Mouse (Mus musculus): ENCODE measurements around the gene Ralbp1.

The Ralbp1 gene

DNA sequence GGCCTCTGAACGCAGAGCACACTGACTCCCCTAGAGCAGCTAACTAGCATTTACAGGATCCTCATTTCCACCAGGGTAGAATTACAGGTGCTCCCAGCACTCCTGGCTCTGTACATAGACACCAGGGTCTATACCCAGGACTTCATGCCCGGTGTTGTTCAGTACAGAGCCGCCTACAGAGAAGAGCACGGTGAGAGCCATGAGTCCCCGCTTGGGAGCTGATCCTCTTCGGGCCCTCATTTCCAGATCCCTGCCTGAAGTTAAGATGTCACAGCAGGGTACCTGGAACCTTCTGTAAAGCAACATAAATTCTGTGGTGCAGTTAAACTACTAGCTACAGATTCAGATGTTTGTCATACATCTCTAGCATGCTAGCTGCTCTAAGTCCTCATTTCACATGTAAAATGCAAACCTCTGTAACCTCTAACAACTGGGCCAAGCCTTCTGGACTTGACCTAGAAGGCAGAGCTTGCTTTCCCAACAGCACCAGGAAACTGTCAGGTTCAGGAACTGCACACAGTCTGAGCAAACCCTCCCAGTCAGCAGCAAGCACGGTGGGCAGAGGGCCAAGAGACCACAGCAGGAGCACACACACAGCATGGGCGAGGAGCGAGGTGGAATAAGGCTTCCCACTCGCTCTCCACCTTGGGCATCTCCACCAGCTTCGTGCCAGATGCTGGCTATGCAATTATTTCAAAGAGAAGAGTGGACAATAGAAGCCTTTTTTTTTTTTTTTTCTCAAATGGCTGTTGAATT lies 37.7 kb downstream of the Ralbp1 start:
- 41% methylated on average over 11 of the region's 11 CpGs for WGBS

GRCm38 (mm10) chr17:65845423-65845822 lies 40.2 kb downstream of the Ralbp1 start:
- 90% methylated on average over 6 of the region's 6 CpGs for WGBS

GRCm38 (mm10) chr17:65842669-65843381 lies 42.8 kb downstream of the Ralbp1 start:
- 69% methylated on average over 10 of the region's 10 CpGs for WGBS

DNA sequence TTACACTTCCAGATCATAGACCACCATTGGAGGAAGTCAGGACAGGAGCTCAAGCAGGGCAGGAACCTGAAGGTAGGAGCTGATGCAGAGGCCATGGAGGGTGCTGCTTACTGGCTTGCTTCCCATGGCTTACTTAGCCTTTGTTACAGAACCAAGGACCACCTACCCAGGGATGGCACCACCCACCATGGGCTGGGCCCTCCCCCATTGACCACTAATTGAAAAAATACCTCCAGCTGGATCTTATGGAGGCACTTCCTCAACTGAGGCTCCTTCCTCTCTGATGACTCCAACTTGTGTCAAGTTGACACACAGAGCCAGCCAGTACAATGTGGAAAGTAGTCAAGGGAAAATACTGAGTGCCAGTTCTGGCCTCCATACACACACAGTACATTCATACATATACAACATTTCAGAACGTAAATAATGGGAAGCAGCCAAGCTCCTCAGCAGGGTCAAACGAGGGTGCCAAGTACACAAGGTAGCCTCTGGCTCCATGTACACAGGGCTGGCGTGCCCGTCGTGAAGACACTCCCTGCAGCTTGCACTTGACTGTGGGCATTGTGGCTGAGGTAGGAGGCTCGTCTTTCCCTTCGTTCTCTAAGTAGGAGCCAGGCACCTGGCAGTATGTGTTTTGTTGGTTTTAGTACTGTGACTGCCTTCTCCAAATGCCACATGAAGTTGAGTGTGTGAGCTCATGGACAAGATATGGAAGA lies 45.9 kb downstream of the Ralbp1 start:
- WGBS = 44% methylated on average over 7 of the region's 7 CpGs

DNA sequence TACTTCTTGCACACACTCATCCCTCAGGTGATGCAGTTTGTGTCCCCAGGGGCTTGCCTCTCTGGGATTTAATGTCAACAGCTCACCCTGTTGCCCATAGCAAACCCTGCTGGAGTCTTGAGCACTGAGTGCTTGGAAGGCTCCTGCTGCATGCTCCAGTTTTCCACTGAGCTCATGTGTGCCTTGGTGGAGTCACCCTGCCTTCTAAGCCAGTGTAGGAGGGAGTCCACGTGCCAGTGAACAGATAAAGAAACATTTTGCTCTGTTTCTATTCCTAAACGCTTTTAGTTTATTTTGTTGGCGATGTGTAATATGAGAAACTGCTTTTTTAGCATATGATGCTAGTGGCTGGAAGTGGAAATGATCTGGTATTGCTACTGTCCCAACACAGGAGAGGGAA lies 48.9 kb downstream of the Ralbp1 start:
- WGBS = 39% methylated on average over 3 of the region's 3 CpGs

DNA sequence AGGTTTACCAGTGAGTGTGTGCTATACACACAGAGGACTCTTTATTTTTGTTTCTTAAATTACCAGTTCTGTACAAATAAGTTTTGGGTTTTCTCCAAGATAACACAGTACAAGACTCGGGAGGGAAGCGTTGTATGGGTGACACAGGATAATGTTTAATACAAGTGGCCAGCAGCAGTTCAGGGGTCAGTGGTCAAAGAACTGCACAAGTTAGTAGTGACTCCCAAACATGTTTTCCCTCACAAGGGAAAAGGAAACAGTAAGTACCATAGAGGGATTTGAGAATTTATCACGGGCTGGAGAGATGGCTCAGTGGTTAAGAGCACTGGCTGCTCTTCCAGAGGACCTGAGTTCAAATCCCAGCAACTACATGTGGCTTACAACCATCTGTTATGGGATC lies 51.7 kb downstream of the Ralbp1 start:
- WGBS = 66% methylated on average over 3 of the region's 3 CpGs

DNA sequence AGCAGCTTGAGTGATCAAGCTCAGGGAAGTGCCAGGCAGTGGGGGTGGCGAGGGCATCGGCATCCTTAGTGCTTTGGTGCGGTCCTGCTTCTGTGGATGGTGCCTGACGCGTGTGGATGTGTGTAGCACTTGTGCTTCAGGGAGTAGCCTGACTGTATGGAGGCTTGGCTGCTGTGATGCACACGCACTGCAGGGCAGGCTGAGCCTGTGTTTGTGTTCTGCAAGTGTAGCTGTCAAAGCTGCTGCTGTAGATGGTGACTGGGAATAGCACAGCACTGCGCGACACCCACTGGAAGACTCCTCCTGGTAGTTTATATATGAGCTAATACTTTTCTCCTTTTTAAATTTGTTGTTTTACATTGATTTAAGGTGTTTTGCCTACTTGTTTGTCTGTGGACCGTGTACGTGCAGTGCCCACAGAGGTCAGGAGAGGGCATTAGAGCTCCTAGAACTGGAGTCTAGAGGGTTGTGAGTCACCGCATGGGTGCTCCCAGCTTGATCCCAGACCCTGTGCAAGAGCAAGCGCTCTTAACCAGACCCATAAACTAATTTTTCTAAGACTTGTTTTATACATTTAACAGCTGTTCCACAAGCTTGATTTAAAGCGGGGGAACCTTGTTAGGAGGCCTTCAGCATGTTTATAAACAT lies 55.3 kb downstream of the Ralbp1 start:
- WGBS = 60% methylated on average over 13 of the region's 13 CpGs

DNA sequence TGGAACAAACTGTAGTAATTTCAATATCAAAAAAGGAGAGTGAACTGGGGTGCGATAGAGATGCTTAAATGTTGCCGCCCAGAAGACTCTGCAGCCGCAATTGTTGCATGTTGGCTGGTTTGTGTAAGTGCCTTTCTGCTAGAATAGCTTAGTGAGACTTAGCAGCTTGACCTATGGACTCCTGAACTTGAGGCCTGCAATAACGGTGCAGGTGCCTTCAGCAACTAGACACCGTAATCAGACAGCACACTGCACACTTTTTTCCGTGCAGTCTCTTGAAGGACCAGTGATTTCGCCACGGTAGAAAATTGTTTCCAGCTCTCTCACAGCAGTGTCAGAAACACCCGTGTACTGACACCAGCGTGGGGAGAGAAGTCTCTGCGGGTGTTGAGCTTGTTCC lies 56.6 kb downstream of the Ralbp1 start:
- 87% methylated on average over 11 of the region's 11 CpGs for WGBS

- WGBS = 86% methylated on average over 5 of the region's 5 CpGs
Measured at GRCm38 (mm10) chr17:65827904-65828303, 57.7 kb downstream of the Ralbp1 start.

- 80% methylated on average over 16 of the region's 16 CpGs for WGBS
Measured at GRCm38 (mm10) chr17:65827119-65827840, 58.3 kb downstream of the Ralbp1 start.

- WGBS = 54% methylated on average over 9 of the region's 9 CpGs
Measured at GRCm38 (mm10) chr17:65826257-65826656, 59.3 kb downstream of the Ralbp1 start.

GRCm38 (mm10) chr17:65824246-65824645 lies 61.4 kb downstream of the Ralbp1 start:
- WGBS = 93% methylated on average over 10 of the region's 10 CpGs

DNA sequence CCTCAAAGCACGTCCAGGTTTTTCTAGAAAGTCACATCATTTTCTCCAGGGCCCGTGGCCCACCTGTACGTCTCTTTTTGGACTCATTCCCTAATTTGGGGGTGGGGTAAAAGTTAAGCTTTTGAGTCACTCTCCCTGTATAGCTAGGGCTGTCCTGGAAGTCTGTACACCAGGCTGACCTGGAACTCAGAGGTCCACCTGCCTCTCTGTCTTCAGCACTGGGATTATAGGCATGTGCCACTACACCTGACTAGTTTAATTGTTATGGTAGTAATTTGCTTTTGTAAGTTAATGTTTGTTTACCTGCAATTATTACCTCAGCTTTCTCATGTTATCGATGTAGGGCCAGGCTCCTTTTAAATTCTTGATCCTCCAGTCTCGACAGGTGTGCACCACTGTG lies 63.2 kb downstream of the Ralbp1 start:
- WGBS = 94% methylated on average over 5 of the region's 5 CpGs

DNA sequence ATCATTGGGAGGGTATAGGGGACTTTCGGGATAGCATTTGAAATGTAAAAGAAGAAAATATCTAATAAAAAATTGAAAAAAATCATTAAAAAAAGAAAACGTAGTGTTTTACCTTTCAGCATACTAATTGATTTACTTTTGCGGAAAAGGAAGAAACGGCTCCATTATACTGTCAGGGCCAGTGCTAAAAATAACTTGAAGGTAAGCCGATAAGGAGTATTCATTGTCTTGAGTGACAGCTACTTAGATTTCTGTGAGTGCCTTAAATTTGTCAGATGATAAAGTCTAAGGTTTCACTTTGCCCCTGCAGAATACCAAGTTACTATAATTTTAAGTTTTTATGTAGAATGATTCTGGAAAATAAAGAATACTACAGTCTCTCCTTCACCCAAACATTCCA lies 65.4 kb downstream of the Ralbp1 start:
- WGBS = 78% methylated on average over 5 of the region's 5 CpGs

DNA sequence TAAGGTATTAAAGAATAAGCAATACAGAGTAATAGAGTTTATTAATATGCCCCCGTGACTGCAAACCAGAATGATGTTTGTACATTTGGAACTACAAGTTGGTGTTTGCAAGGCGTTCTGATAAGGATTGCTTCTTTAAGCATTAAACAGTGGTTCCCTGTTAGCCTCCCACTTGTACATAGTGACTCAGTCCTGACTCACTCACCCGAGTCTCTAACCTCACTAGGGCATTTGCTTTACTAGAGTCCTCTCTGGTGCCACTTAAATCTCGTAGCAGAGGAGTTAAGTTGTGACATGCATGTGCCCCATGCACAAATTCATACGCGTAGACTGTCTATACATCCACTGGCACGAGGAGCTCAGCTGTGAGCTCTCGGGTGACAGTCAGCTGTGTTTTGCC lies 71.8 kb downstream of the Ralbp1 start:
- WGBS = 75% methylated on average over 8 of the region's 8 CpGs

DNA sequence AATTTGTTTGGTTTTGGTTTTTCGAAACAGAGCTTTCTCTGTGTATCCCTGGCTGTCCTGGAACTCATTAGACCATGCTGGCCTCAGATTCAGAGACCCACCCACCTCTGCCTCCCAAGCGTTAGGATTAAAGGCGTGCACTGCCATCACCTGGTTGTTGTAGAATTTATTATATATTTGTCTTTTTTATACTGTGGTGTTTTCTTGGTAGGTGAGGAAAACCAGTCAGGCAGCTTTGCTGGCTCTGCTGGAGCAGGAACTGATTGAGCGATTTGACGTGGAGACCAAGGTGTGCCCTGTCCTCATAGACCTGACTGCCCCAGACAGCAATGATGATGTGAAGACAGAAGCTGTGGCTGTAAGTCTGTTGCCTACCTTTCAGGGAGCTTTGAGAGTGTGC lies 74.6 kb downstream of the Ralbp1 start:
- WGBS = 79% methylated on average over 5 of the region's 5 CpGs

DNA sequence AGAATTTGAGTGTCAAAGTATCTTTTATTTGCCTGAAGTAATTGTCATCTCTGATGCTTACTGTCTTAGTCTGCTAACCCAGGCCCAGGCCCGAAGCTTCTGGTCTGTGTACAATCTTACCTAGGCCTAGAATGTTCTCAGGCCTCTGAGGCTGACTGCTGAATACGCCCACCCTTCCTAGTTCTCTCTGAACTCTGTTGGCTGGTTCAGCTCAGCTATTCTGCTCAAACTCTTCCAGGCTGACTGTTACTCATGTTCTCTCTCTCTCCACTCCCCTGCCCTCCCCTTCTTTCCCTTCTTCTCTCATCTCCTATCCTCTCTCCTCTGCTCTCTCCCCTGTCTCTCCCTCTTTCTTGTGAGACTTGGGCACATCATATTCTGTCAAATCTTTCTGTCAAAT lies 79.2 kb downstream of the Ralbp1 start:
- WGBS = 59% methylated on average over 2 of the region's 2 CpGs

DNA sequence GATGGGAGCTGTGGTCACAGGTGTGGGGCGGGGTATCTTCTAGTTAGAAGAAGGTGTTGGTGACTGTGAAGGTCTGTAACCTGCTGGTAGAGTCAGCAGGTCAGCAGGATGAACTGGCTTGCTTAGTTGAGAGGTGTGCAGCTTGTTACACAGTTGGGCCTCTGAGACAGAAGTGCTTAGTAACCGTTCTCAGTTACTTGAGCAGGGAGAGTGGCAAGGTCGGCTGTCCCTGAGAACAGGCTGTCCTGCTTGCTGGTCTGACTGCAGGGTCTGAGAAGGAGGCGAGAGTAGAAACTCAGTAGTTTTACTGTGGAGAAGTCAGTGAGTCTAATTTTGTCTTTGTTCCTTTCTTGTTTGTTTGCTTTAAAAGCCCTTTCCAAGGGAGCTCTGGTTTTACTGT lies 79.6 kb downstream of the Ralbp1 start:
- 66% methylated on average over 4 of the region's 4 CpGs for WGBS

DNA sequence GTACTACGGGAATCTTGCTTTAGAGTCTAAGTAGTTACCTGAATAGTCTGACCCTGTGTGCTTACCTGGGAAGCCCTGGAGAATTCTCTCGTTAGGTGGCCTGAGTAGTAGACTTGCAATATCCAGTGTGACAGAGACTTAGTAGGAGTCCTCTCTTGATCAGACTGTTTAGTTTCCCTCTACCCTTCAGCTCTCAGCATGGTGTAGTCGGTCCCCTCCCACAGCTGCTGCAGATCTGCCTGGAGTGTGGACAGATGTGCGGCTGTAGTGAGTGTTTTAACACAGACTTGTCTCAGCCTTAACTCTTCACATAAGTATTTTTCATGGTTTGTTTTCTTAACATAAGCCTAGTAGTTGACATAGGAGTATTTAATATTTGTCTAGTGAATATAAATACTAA lies 83.6 kb downstream of the Ralbp1 start:
- 72% methylated on average over 4 of the region's 4 CpGs for WGBS

DNA sequence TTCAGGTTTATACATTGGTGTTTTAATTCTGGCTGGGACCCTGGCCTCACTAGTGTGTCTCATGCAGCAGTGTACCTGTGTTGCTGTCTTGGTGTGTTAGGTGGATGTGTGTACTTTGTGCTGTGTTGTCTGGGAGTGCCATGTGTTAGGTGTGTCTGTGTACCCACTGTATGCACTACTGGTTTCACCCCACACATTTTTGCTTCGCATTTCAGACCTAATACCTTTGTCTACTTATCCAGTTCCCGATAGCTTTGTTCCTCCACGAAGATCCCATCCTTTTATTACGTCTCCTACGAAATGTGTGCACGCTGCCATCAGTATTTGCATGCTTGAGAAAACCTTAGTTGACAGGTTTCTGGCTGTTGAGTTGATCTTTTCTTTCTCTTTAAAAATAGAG lies 85.1 kb downstream of the Ralbp1 start:
- 86% methylated on average over 6 of the region's 6 CpGs for WGBS

DNA sequence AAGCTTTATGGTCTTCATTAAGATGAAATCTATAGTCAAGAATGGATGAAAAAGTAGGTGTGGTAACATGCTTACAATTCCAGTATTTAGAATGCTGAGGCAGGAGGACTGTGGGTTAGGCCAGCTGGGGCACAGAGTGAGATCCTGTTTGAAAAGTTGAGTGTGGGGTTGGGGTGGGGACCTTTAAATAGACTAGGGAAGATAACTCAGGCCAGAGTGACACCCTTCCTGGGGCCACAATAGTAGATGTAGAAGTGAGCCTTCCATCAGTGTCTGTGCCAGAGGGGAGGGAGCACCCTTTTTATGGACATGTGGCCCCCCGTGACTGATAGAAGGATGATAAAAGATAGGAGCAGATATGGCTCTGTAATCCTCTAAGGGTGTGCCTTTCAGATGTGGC lies 86.2 kb downstream of the Ralbp1 start:
- WGBS = 94% methylated on average over 1 of the region's 1 CpGs

DNA sequence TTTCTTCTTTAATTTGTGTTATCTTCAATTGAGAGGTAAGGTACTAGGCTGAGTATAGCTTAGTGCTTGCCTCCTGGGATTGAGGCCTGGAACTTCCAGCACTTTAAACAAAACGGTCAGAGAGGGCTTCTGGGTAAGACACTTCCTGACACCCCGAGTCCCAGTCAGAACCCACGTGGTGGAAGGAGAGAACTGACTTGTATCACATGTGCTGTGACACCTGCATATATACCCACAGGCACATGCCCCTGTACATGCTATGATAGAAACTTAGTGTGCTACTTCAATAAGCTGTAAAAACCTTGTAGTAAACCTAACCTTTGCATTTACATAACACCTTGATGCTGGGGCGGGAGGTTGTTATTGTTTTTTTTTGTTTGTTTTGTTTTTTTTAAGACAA lies 87.2 kb downstream of the Ralbp1 start:
- WGBS = 58% methylated on average over 4 of the region's 4 CpGs
